Mouse (Mus musculus): ENCODE results near the gene Pskh1.

DNA sequence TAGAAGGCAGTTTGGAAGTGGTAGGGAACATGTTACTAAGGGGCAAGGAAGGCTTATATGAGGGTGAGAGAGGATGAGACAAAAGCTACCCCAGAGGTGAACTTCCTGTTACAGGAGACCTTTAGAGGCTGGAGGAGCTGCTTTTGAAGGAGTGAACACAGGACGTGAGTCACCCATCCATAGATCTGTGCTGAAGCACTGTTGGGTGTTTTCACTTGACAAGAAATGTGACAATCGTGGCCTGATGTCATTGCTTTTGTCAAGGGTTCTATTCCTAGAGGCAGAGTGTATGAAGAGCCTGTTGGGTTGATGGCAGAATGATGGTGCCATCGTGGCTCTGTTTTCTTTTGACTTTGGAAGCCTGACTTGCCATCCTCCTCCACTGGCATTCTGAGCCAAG, 19.1 kb downstream of the Pskh1 start:
- TF ChIP-seq CTCF (IDR thresholded peaks at IDR 0.05; ENCODE audit: extremely low read depth, insufficient read depth, insufficient read length, insufficient replicate concordance) (no peak), POLR2A (IDR thresholded peaks at IDR 0.05; ENCODE audit: low read depth, low read length) (no peak)
